Mouse (Mus musculus) urinary bladder, postnatal 14 days (tissue): ENCODE data around the gene Aqp8.

ENCODE experiments used
- DNase-seq: peaks from one replicate; pipeline ENCODE4 v3.0.0; 2021; ENCODE audit warnings: low spot score

Aqp8 gene

DNA sequence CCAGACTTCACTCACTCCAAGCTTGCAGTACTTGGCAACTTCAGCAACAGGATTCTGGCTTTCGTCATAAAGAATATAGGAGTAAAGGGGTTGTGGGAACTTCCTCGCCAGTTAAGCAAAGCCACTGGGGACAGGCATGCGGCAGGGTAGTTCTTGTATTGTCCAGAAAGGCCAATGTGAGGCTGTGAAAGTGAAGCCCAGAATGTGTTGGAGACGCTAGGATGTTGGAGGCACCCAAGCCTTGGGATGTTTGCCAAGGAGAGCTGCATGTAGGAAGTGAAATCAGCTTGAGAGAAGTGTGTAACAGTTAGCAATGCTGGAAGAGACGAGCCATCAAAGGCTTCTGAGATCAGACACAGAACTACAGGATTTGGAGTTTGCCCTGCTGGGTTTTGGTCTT is 25.6 kb downstream of the Aqp8 start:
- DNase-seq: no peak

DNA sequence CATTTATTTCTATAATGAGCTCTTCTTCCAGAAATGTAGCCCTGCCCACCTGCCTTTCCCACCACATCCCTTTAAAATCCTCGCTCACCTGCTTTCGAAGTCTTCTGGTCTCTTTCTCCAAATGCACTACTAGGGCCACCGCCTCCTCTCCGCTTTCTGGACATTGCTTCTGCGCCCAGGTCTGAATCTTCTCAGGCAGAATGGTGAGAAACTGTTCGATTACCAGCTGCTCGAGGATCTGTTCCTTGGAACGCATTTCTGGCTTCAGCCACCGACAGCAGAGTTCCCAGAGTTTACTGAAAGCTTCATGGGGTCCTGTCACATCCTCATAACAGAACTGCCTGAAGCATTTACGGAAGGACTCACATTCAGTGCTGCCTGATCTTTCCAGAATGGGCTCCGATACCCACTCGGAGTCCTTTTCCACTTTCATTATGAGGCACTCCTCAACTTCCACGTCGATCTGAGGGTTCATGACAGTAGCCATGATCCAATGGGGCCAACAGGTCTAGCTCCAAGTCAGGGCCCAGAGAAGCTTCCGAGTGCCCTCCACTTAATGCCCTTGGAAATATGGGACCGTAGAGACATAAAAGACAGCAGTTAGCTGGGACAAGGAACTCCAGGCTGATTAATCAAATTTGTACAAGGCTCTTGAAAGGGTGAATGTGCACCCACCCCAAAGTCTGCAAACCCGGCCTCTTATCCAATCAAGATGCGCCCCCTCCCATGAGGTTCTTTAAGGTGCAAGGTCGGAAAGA is 37.6 kb downstream of the Aqp8 start:
- no peak for DNase-seq

DNA sequence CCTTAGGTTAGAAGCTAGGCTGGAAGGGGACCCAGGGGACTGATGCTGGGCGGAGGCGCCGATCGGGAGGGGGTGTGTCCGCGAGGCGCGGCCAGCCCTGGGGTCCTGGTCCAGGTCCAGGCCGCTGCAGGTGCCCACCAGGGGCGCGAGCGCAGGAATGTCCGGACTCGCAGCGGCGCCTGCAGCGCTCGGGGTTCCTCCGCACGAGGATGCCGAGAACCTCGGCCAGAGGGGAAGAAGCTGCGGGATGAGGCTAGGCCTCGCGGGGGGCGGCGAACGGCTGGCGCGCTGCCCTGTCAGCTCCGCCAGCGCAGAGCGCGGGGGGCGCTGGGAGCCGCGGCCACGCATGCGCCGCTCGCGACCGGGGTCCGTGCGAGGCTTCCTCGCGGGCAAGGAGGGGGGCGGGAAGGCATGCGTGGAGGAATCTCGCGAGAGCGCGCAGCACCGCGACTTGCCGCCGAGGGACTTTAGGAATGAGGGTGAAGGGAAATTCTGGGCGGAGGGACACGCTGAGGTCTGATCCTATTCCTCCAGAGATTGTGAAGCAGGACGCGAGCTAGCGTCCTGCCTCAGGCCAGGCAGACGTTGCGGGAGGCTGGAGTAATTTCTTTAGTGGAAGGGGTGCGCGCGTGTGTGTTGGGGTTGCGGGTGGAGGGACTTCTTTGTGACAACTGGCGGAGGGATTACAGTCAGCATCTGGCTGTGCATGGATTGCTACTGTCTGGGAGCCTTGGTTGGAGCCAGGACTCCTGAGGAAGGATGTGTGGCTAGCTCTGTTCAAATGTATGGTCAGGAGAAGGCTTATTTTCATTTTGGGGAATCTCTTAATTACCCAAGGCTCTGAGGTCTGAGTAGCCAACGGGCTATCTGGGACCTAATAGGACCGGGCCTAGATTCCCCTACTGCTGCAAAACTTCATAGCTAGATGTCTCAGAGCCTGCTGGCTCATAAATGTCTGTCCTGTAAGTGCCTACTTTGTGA is 38.4 kb downstream of the Aqp8 start, which contains the start of gene Zkscan2:
Zkscan2 (minus strand) TSS at position 211 of the 981 bp plus-strand sequence.
- DNase-seq: peak; percentile 46

DNA sequence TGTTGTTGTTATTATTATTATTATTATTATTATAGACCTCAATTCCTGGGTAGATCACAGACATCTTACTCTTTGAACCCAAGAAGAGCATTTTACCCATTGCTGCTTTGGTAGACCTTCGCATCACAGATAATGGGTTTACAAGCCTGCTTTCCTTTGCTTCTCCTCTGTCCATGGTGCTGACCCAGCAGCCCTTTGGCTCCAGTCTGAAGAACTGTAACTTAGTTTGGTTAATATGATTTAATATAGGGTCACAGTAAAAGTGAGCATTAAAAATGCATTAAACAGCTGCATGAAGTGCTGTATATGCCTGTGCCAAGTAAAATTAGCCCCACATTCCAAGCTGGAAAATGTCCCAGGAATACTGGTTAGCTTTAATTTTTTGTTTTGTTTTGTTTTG is 41.3 kb downstream of the Aqp8 start:
- DNase-seq: peak; percentile 67

DNA sequence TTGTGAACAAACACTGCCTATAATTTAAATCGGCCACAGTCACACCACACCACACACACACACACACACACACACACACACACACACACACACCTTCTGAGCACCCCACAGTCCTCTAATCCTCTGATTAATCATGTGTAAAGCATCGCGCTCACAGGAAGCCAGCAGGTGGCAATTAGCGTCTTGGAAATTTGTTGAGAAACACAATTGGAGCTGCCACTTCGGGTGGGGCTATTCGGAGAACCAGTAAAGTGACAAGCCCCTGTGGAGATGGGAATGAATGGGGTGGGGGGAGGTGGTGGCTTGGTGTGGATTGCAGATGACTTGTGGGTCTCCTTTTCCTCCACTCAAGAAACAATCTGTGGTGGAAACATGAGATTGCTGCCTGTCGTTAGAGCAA is 45.9 kb downstream of the Aqp8 start:
- no peak for DNase-seq
